Mouse (Mus musculus) thymus, postnatal 14 days (tissue): ENCODE data around the gene Morn1.

Experiments used
- DNase-seq: peaks from one replicate; pipeline ENCODE4 v3.0.0; 2021

The Morn1 gene

GRCm38 (mm10) chr4:155079666-155080065 lies 6.7 kb upstream of the Morn1 start:
- no peak for DNase-seq

- DNase-seq, result no peak
Measured at GRCm38 (mm10) chr4:155083553-155083952, 2.8 kb upstream of the Morn1 start.

GRCm38 (mm10) chr4:155084351-155084750 lies 2.0 kb upstream of the Morn1 start:
- no peak for DNase-seq

GRCm38 (mm10) chr4:155085206-155086107 lies 920 bp upstream of the Morn1 start:
- DNase-seq, result peak; percentile 37

- DNase-seq, result no peak
Measured at GRCm38 (mm10) chr4:155089241-155089640, 2.9 kb downstream of the Morn1 start.

- no peak for DNase-seq
Measured at GRCm38 (mm10) chr4:155090147-155090546, 3.8 kb downstream of the Morn1 start.

- DNase-seq, result no peak
Measured at GRCm38 (mm10) chr4:155090688-155091449, 4.5 kb downstream of the Morn1 start.

- DNase-seq, result no peak
Measured at GRCm38 (mm10) chr4:155092718-155093430, 6.5 kb downstream of the Morn1 start.

- DNase-seq, result no peak
Measured at GRCm38 (mm10) chr4:155093431-155094149, 7.2 kb downstream of the Morn1 start.

GRCm38 (mm10) chr4:155094565-155094964 lies 8.2 kb downstream of the Morn1 start:
- peak; percentile 73 for DNase-seq

GRCm38 (mm10) chr4:155095238-155095900 lies 9.0 kb downstream of the Morn1 start:
- peak; percentile 84 for DNase-seq

- DNase-seq, result no peak
Measured at GRCm38 (mm10) chr4:155095967-155096366, 9.6 kb downstream of the Morn1 start.

GRCm38 (mm10) chr4:155097452-155097851 lies 11.1 kb downstream of the Morn1 start:
- DNase-seq, result no peak

- no peak for DNase-seq
Measured at GRCm38 (mm10) chr4:155098572-155098971, 12.2 kb downstream of the Morn1 start.

GRCm38 (mm10) chr4:155107886-155108285 lies 21.5 kb downstream of the Morn1 start:
- no peak for DNase-seq

- no peak for DNase-seq
Measured at GRCm38 (mm10) chr4:155109471-155109870, 23.1 kb downstream of the Morn1 start.

- no peak for DNase-seq
Measured at GRCm38 (mm10) chr4:155113766-155114410, 27.5 kb downstream of the Morn1 start.

- no peak for DNase-seq
Measured at GRCm38 (mm10) chr4:155116607-155117006, 30.2 kb downstream of the Morn1 start.

- no peak for DNase-seq
Measured at GRCm38 (mm10) chr4:155117396-155117978, 31.1 kb downstream of the Morn1 start.

- no peak for DNase-seq
Measured at GRCm38 (mm10) chr4:155118278-155118677, 31.9 kb downstream of the Morn1 start.

- DNase-seq, result no peak
Measured at GRCm38 (mm10) chr4:155120038-155120437, 33.7 kb downstream of the Morn1 start.
